Mouse (Mus musculus): ENCODE data around the gene Coil.
"Not testable (repeated sequence)": the region's sequence is repeated elsewhere in the genome, so short reads cannot be mapped to it uniquely, and the experiment has no call there.

Gene Coil

GRCm38 (mm10) chr11:88973776-88974701 lies 4.0 kb downstream of the Coil start:
- peak; percentile 91 for DNase-seq

GRCm38 (mm10) chr11:88976320-88976719 lies 6.3 kb downstream of the Coil start:
- DNase-seq = no peak

GRCm38 (mm10) chr11:88977188-88977587 lies 7.1 kb downstream of the Coil start:
- DNase-seq = no peak

GRCm38 (mm10) chr11:88981337-88981736 lies 11.3 kb downstream of the Coil start:
- no peak for DNase-seq

GRCm38 (mm10) chr11:88986616-88987015 lies 16.6 kb downstream of the Coil start:
- DNase-seq = no peak

GRCm38 (mm10) chr11:88988956-88989355 lies 18.9 kb downstream of the Coil start:
- DNase-seq = no peak

- DNase-seq = peak; percentile 24
Measured at GRCm38 (mm10) chr11:88989530-88989929, 19.5 kb downstream of the Coil start.

- DNase-seq = no peak
Measured at GRCm38 (mm10) chr11:88993186-88993585, 23.1 kb downstream of the Coil start.

GRCm38 (mm10) chr11:88993625-88994024 lies 23.6 kb downstream of the Coil start:
- DNase-seq = peak; percentile 64

- DNase-seq = no peak
Measured at GRCm38 (mm10) chr11:88994492-88994891, 24.4 kb downstream of the Coil start.

GRCm38 (mm10) chr11:88995616-88996015 lies 25.6 kb downstream of the Coil start:
- no peak for DNase-seq

GRCm38 (mm10) chr11:88996427-88996826 lies 26.4 kb downstream of the Coil start:
- no peak for DNase-seq

GRCm38 (mm10) chr11:88997343-88997742 lies 27.3 kb downstream of the Coil start:
- DNase-seq = not testable (repeated sequence)

GRCm38 (mm10) chr11:88998406-88998805 lies 28.4 kb downstream of the Coil start:
- DNase-seq = no peak

- peak; percentile 95 for DNase-seq
Measured at GRCm38 (mm10) chr11:88998974-88999722, 29.1 kb downstream of the Coil start, which contains the start of gene Trim25. Gene Trim25, plus strand, starts transcription at chr11:88999376.

- peak; percentile 33 for DNase-seq
Measured at GRCm38 (mm10) chr11:88999723-89000526, 29.9 kb downstream of the Coil start.

- no peak for DNase-seq
Measured at GRCm38 (mm10) chr11:89000527-89000819, 30.4 kb downstream of the Coil start.

- DNase-seq = no peak
Measured at GRCm38 (mm10) chr11:89001569-89001968, 31.5 kb downstream of the Coil start.

- DNase-seq = no peak
Measured at GRCm38 (mm10) chr11:89002068-89002467, 32.0 kb downstream of the Coil start.

GRCm38 (mm10) chr11:89002621-89003020 lies 32.6 kb downstream of the Coil start:
- DNase-seq = no peak

GRCm38 (mm10) chr11:89003078-89003477 lies 33.0 kb downstream of the Coil start:
- peak; percentile 36 for DNase-seq

- no peak for DNase-seq
Measured at GRCm38 (mm10) chr11:89003726-89004125, 33.7 kb downstream of the Coil start.

- DNase-seq = no peak
Measured at GRCm38 (mm10) chr11:89005473-89005872, 35.4 kb downstream of the Coil start.

Data from liver (tissue).